Mouse (Mus musculus): ENCODE results near the gene Cmtm1.
A peak's percentile ranks its signal among the peaks of the same experiment; 100 is the strongest.
"Not testable (repeated sequence)": the region's sequence is repeated elsewhere in the genome, so short reads cannot be mapped to it uniquely, and the experiment has no call there.

The Cmtm1 gene

GRCm38 (mm10) chr8:104309441-104310155, at the start of gene Cmtm1, which contains the start of gene Gm45711:
Gene Cmtm1, minus strand, starts transcription at chr8:104310145.
Gene Gm45711, minus strand, starts transcription at chr8:104310081.
- DNase-seq (ENCODE audit: extremely low read depth, low read depth) = not testable (repeated sequence)

GRCm38 (mm10) chr8:104358637-104359036, 48.7 kb upstream of the Cmtm1 start:
- no peak for DNase-seq (ENCODE audit: extremely low read depth, low read depth)

GRCm38 (mm10) chr8:104354504-104354903, 44.6 kb upstream of the Cmtm1 start:
- DNase-seq (ENCODE audit: extremely low read depth, low read depth) = no peak

- DNase-seq (ENCODE audit: extremely low read depth, low read depth) = no peak
Measured at GRCm38 (mm10) chr8:104353186-104353585, 43.2 kb upstream of the Cmtm1 start.

GRCm38 (mm10) chr8:104350047-104350446, 40.1 kb upstream of the Cmtm1 start:
- no peak for DNase-seq (ENCODE audit: extremely low read depth, low read depth)

GRCm38 (mm10) chr8:104348971-104349370, 39.0 kb upstream of the Cmtm1 start:
- DNase-seq (ENCODE audit: extremely low read depth, low read depth) = no peak

- no peak for DNase-seq (ENCODE audit: extremely low read depth, low read depth)
Measured at GRCm38 (mm10) chr8:104346706-104347105, 36.8 kb upstream of the Cmtm1 start.

GRCm38 (mm10) chr8:104344622-104345021, 34.7 kb upstream of the Cmtm1 start:
- no peak for DNase-seq (ENCODE audit: extremely low read depth, low read depth)

GRCm38 (mm10) chr8:104343957-104344356, 34.0 kb upstream of the Cmtm1 start:
- DNase-seq (ENCODE audit: extremely low read depth, low read depth) = no peak

- DNase-seq (ENCODE audit: extremely low read depth, low read depth) = no peak
Measured at GRCm38 (mm10) chr8:104342426-104342825, 32.5 kb upstream of the Cmtm1 start.

- DNase-seq (ENCODE audit: extremely low read depth, low read depth) = no peak
Measured at GRCm38 (mm10) chr8:104341678-104342077, 31.7 kb upstream of the Cmtm1 start.

- peak; percentile 79 for DNase-seq (ENCODE audit: extremely low read depth, low read depth)
Measured at GRCm38 (mm10) chr8:104341106-104341561, 31.2 kb upstream of the Cmtm1 start.

- no peak for DNase-seq (ENCODE audit: extremely low read depth, low read depth)
Measured at GRCm38 (mm10) chr8:104340233-104341105, 30.5 kb upstream of the Cmtm1 start.

GRCm38 (mm10) chr8:104339983-104340232, 30.0 kb upstream of the Cmtm1 start:
- no peak for DNase-seq (ENCODE audit: extremely low read depth, low read depth)

GRCm38 (mm10) chr8:104339229-104339982, 29.5 kb upstream of the Cmtm1 start, which contains the start of gene Cmtm3:
Gene Cmtm3, plus strand, starts transcription at chr8:104339410.
- no peak for DNase-seq (ENCODE audit: extremely low read depth, low read depth)

- DNase-seq (ENCODE audit: extremely low read depth, low read depth) = no peak
Measured at GRCm38 (mm10) chr8:104337890-104338289, 27.9 kb upstream of the Cmtm1 start.

GRCm38 (mm10) chr8:104336806-104337205, 26.9 kb upstream of the Cmtm1 start:
- no peak for DNase-seq (ENCODE audit: extremely low read depth, low read depth)

- DNase-seq (ENCODE audit: extremely low read depth, low read depth) = no peak
Measured at GRCm38 (mm10) chr8:104334196-104334595, 24.3 kb upstream of the Cmtm1 start.

- peak; percentile 74 for DNase-seq (ENCODE audit: extremely low read depth, low read depth)
Measured at GRCm38 (mm10) chr8:104333786-104334185, 23.8 kb upstream of the Cmtm1 start.

- no peak for DNase-seq (ENCODE audit: extremely low read depth, low read depth)
Measured at GRCm38 (mm10) chr8:104332665-104333631, 23.0 kb upstream of the Cmtm1 start.

- not testable (repeated sequence) for DNase-seq (ENCODE audit: extremely low read depth, low read depth)
Measured at GRCm38 (mm10) chr8:104321930-104322329, 12.0 kb upstream of the Cmtm1 start, which contains the start of gene Cmtm2b. Gene Cmtm2b, plus strand, starts transcription at chr8:104322230.
